Mouse (Mus musculus) spleen, postnatal 36 days (tissue): ENCODE data around the gene Olfr107.

Source experiments
- DNase-seq, 2 experiments: peaks; one replicate each; pipeline ENCODE4 v3.0.0; 2022; ENCODE audit warnings: low spot score in 2 of 2, mixed read lengths in 1 of 2

Gene Olfr107

GRCm38 (mm10) chr17:37398926-37399325 is at the start of gene Olfr107:
Olfr107 (plus strand) TSS chr17:37399226.
- DNase-seq: no peak

GRCm38 (mm10) chr17:37359282-37359681 is 39.7 kb upstream of the Olfr107 start, which contains the start of gene Olfr104-ps:
Olfr104-ps (plus strand) TSS chr17:37359582.
- no peak for DNase-seq

DNA sequence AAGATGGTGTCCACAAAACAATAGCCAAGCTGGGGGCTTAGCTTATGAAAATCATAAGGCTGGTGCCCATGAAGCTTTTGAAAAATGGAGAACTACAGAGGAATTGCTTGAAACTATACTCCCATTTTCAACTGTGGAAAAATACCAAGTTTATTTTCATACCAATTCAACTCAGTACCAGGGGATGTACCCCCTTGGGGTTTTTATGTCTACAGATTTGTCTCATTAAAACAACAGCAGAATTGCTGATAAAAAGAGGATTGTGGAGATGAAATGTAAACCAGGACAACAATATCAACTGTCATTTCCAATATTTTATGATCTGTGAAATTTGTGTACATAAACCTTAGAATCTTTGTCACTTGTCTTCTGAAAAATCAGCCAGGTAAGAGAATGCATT is 20.3 kb upstream of the Olfr107 start, which contains the start of gene Olfr105-ps:
TSS of gene Olfr105-ps (plus strand) at position 301 of the 400 bp plus-strand sequence.
- no peak for DNase-seq

DNA sequence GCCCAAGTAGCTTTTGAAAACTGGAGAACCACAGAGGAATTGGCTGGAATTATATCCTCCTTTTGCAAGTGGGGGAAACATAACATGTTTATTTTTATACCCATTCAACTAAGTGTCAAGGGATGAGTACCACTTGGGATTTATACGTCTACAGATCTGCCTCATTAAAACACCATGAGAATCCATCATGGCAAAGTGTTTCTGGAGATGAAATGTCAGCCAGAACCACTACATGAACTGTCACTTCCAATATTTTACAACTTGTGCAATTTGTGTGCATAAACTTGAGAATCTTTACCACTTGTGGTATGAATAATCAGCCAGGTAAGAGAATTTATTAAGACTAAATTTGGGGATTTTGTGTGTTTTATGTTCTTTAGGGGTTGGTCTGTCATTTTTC is 8.9 kb upstream of the Olfr107 start, which contains the start of gene Olfr106-ps:
TSS of gene Olfr106-ps (plus strand) at position 301 of the 400 bp plus-strand sequence.
- DNase-seq: no peak

GRCm38 (mm10) chr17:37413380-37413779 is 14.4 kb downstream of the Olfr107 start:
- no peak for DNase-seq

DNA sequence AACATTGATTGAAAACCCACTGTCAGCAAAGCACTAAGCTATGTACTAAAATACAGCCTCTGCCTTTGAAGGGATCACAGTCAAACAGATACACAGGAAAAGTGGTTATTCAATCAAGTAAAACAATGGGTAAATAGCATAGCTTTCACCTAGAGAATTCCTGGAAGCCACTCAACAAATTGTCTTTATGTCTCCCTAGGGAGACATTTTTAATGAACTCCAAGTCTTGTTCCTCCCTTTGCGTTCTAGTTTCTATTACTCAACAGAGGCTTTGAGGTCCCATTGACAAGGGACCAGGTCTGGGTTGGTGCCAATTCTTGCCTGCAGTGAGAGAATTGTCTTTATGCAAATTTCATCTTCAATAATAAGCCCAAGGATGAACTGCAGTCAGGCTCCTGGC is 46.2 kb downstream of the Olfr107 start, which contains the start of gene Olfr108:
TSS of gene Olfr108 (plus strand) at position 301 of the 400 bp plus-strand sequence.
- DNase-seq: no peak
